Mouse (Mus musculus) ES-E14 (cell line): ENCODE measurements at regions not wholly inside any gene's neighbourhood (a gene's known extent, or its start where the extent isn't known, plus 50 kb on each side); places are given as distances from the start of the nearest gene placed in this dataset.

Experiments used
- CHD2 ChIP-seq: IDR thresholded peaks from 2 replicates; pipeline ENCODE4 v1.6.1; 2014; ENCODE audit warnings: mild to moderate bottlenecking, low read depth, low read length, inconsistent platforms
- HCFC1 ChIP-seq: IDR thresholded peaks from 2 replicates; pipeline ENCODE4 v1.6.1; 2012; ENCODE audit warnings: low read length, inconsistent platforms, borderline replicate concordance; ENCODE audit not compliant: insufficient read depth
- MAFK ChIP-seq: IDR thresholded peaks from 2 replicates; pipeline ENCODE4 v1.6.1; 2014; ENCODE audit warnings: mild to moderate bottlenecking, low read depth, low read length, inconsistent platforms; ENCODE audit not compliant: insufficient read depth
- ZNF384 ChIP-seq: IDR thresholded peaks from 2 replicates; pipeline ENCODE4 v1.6.1; 2012; ENCODE audit warnings: low read depth, low read length, inconsistent platforms

DNA sequence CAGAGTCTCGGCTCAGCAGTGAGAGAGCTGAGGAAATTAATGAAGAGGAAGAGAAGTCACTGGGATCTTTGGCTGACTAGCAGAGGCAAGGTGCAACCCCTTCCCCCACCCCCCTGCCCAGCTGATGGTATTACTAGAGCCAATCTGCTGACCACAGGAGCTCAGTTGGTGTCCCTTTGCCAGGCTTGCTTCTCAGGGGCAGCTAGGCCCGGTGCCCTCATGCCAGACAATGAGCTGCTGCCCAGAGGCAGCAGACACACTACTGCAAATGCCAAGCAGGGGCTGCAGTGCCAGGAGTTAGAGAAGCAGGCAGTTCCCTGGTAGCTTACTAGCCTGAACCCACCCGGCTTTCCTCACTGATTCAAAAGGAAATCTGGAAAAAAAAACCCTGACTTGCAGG lies 59.1 kb upstream of the St8sia2 start:
- TF ChIP-seq MAFK (no peak), ZNF384 (no peak), HCFC1 (no peak), CHD2 (no peak)
